Mouse (Mus musculus): Measurements from ENCODE around the gene Pm20d2.
A peak's percentile ranks its signal among the peaks of the same experiment; 100 is the strongest.

Pm20d2 gene

DNA sequence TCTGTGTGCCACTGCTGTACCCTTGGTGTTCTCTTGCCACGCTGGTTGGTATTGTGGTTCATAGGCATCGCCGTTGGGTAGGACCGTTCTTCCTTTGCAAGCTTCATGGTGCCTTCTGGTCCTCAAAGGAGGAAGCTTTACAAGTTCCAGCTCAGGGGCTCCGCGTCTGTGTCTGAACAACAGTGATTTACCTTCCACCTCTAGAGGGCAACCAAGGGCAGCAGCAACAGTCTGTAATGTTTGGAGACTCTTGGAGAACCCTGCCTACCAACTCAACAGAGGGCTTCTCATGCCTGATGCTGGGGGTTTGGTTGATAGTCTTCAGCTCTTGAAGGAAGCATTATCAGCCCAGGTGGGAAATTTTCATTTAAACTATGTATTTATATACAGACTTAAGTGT is 65.0 kb downstream of the Pm20d2 start:
- peak in 1 of 2 experiments; percentile 11 for DNase-seq (ENCODE audit: low spot score in 2 of 2)
